Mouse (Mus musculus): ENCODE measurements around the gene Ermap. TPM values are rescaled to one million over a fixed set of nuclear protein-coding genes. Genes with fewer than 3 reads are reported as not detected.

The Ermap gene
- polyA plus RNA-seq, 1 experiment from 2014 or later, result 2.6 TPM

DNA sequence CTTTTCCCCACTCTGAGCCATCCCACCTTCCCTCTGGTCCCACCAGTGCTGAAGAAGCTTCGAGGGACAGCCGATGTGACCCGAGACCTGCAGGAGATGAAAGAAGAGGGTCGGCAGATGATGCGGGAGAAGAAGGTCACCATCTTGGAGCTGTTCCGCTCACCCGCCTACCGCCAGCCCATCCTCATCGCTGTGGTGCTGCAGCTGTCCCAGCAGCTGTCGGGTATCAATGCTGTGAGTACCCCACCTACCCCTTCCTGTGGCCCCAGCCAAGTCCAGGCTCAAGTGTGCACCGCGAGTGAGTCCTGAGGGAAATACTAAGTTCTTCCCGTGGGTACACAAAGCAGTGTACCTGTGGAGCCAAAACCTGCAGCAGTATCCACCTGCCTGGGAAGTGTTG lies 56.5 kb downstream of the Ermap start:
- Histone ChIP-seq H3K4me2 (no peak overlapping the region), H3K27me3 (no peaks in the 10 kb centered on the region), H3K4me3 (no peak overlapping the region), H3K4me1 (peaks cover 3% of the 10 kb centered on the region; the same call in 1 of the 2 replicates), H3K27ac (no peak overlapping the region), H3K36me3 (peaks cover 92% of the 10 kb centered on the region), H3K9me3 (no peaks in the 10 kb centered on the region), H3K9ac (no peak overlapping the region)
- ATAC-seq (ENCODE audit: insufficient number of reproducible peaks, insufficient read depth, low FRiP score, low TSS enrichment, low read depth), result no peak
- WGBS, result 94% methylated on average over 13 of the region's 13 CpGs

- Histone ChIP-seq H3K4me2 (no peak overlapping the region), H3K27me3 (no peaks in the 10 kb centered on the region), H3K27ac (no peak overlapping the region), H3K9me3 (no peaks in the 10 kb centered on the region), H3K4me3 (no peak overlapping the region), H3K36me3 (peaks cover 92% of the 10 kb centered on the region), H3K9ac (no peak overlapping the region), H3K4me1 (no peaks in the 10 kb centered on the region; the same call in 1 of the 2 replicates)
- 84% methylated on average over 8 of the region's 8 CpGs for WGBS
- ATAC-seq (ENCODE audit: insufficient number of reproducible peaks, insufficient read depth, low FRiP score, low TSS enrichment, low read depth), result no peak
These were observed 58.5 kb downstream of the Ermap start for GRCm38 (mm10) chr4:119131189-119131910.

- Histone ChIP-seq H3K4me2 (no peak overlapping the region), H3K27me3 (no peaks in the 10 kb centered on the region), H3K9ac (no peak overlapping the region), H3K9me3 (no peaks in the 10 kb centered on the region), H3K4me1 (peaks cover 4% of the 10 kb centered on the region; the same call in 1 of the 2 replicates), H3K36me3 (peaks cover 92% of the 10 kb centered on the region), H3K4me3 (no peak overlapping the region), H3K27ac (no peak overlapping the region)
- ATAC-seq (ENCODE audit: insufficient number of reproducible peaks, insufficient read depth, low FRiP score, low TSS enrichment, low read depth), result no peak
- WGBS, result 81% methylated on average over 1 of the region's 1 CpGs
These were observed 60.7 kb downstream of the Ermap start for GRCm38 (mm10) chr4:119129096-119129495.

DNA sequence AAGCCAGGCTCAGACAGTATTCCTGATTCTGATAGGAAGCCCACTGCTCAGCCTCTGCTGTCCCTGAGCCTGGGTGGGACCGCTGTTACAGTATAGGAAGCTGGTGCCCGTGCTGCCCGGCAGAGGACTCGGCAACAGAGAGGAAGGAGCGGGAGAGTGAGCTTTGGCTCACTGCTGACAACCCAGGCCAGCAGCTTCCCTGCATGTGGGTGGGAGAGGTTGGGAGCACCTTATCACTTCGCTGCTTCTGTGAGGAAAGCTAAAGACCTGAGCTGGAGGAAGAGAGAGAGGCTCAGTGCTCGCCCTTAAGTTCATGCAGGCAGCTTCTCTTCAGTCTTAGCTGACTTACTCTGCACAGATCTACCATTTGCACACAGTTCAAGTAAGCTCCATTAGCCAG lies 61.3 kb downstream of the Ermap start:
- Histone ChIP-seq H3K9me3 (no peaks in the 10 kb centered on the region), H3K4me1 (peaks cover 4% of the 10 kb centered on the region; the same call in 1 of the 2 replicates), H3K4me2 (no peak overlapping the region), H3K27me3 (no peaks in the 10 kb centered on the region), H3K4me3 (no peak overlapping the region), H3K9ac (no peak overlapping the region), H3K27ac (no peak overlapping the region), H3K36me3 (peaks cover 92% of the 10 kb centered on the region)
- WGBS, result 93% methylated on average over 7 of the region's 7 CpGs
- ATAC-seq (ENCODE audit: insufficient number of reproducible peaks, insufficient read depth, low FRiP score, low TSS enrichment, low read depth), result no peak

DNA sequence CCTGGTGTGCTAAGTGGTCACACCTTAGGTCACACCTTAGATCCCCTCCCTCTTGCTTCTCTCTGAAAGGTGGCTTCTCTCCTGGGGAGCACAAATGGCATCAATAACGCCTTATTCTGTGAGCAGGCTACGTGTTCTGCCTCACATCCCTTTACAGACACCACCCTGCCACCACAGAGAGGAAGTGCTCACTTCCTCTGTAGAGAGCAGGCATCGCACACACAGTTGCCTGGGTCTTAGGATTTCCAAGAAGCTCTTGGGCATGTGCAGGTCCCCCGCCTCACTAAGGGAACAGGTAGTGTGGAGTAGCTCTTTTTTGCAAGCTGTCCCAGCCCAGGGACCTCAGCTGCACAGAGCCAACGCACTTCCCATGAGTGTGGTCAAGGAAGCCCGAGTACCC lies 62.6 kb downstream of the Ermap start:
- Histone ChIP-seq H3K9ac (no peak overlapping the region), H3K27me3 (no peaks in the 10 kb centered on the region), H3K4me2 (no peak overlapping the region), H3K4me1 (peaks cover 4% of the 10 kb centered on the region; the same call in 1 of the 2 replicates), H3K27ac (no peak overlapping the region), H3K4me3 (no peak overlapping the region), H3K36me3 (peaks cover 92% of the 10 kb centered on the region), H3K9me3 (no peaks in the 10 kb centered on the region)
- WGBS, result 75% methylated on average over 6 of the region's 6 CpGs
- ATAC-seq (ENCODE audit: insufficient number of reproducible peaks, insufficient read depth, low FRiP score, low TSS enrichment, low read depth), result no peak

GRCm38 (mm10) chr4:119125577-119126270 lies 64.1 kb downstream of the Ermap start:
- Histone ChIP-seq H3K4me2 (no peak overlapping the region), H3K4me1 (peaks cover 14% of the 10 kb centered on the region; the same call in 1 of the 2 replicates), H3K36me3 (peaks cover 94% of the 10 kb centered on the region), H3K27ac (no peak overlapping the region), H3K27me3 (no peaks in the 10 kb centered on the region), H3K9ac (0 out of 2 replicates have a peak overlapping the region, but pooled peaks have one; percentile 7), H3K9me3 (no peaks in the 10 kb centered on the region), H3K4me3 (no peak overlapping the region)
- ATAC-seq (ENCODE audit: insufficient number of reproducible peaks, insufficient read depth, low FRiP score, low TSS enrichment, low read depth), result no peak
- 76% methylated on average over 9 of the region's 9 CpGs for WGBS

MicroRNAs encoded within 50 kb of the gene (microRNA counts, 519-probe panel; counts per million panel counts)
- 236 counts per million, percentile 44 among the panel's probes with 10 or more counts for microRNA mmu-miR-1957

Small RNAs within 50 kb of the gene (microRNA-seq; reads per million reads assigned to microRNA genes)
- gene Mir1957a, result not detected

Other genes starting within 250 kb of the Ermap start
- gene Lao1, start 228.4 kb downstream of the Ermap start, polyA plus RNA-seq (2015; fragmentation: Nextera tagmentation; extraction: Ambion mirVana), result not detected in 2 replicates
- 116 and 123 TPM in 2 replicates for gene Slc2a1, start 81.3 kb downstream of the Ermap start, polyA plus RNA-seq (2015; fragmentation: Nextera tagmentation; extraction: Ambion mirVana)
- 7.3 and 8.5 TPM in 2 replicates for gene Zfp691, start 15.8 kb downstream of the Ermap start, polyA plus RNA-seq (2015; fragmentation: Nextera tagmentation; extraction: Ambion mirVana)
- 199 and 212 TPM in 2 replicates for gene Svbp, start 5.3 kb upstream of the Ermap start, polyA plus RNA-seq (2015; fragmentation: Nextera tagmentation; extraction: Ambion mirVana)
- not detected in 2 replicates for gene Tmem269, start 28.2 kb upstream of the Ermap start, polyA plus RNA-seq (2015; fragmentation: Nextera tagmentation; extraction: Ambion mirVana)
- gene AU022252, start 42.7 kb upstream of the Ermap start, polyA plus RNA-seq (2015; fragmentation: Nextera tagmentation; extraction: Ambion mirVana), result 33.0 and 40.7 TPM in 2 replicates
- 58.0 and 64.9 TPM in 2 replicates for gene P3h1, start 42.9 kb upstream of the Ermap start, polyA plus RNA-seq (2015; fragmentation: Nextera tagmentation; extraction: Ambion mirVana)
- 0.24 TPM in 1 of 2 replicates, not detected in the other for gene Cldn19, start 65.4 kb upstream of the Ermap start, polyA plus RNA-seq (2015; fragmentation: Nextera tagmentation; extraction: Ambion mirVana)
- gene Ybx1, start 104.6 kb upstream of the Ermap start, polyA plus RNA-seq (2015; fragmentation: Nextera tagmentation; extraction: Ambion mirVana), result 680 and 805 TPM in 2 replicates
- 103 and 125 TPM in 2 replicates for gene Ppih, start 130.5 kb upstream of the Ermap start, polyA plus RNA-seq (2015; fragmentation: Nextera tagmentation; extraction: Ambion mirVana)
- 5.0 and 6.4 TPM in 2 replicates for gene Ccdc30, start 225.5 kb upstream of the Ermap start, polyA plus RNA-seq (2015; fragmentation: Nextera tagmentation; extraction: Ambion mirVana)
- 28.3 and 32.2 TPM in 2 replicates for gene Ppcs, start 232.4 kb upstream of the Ermap start, polyA plus RNA-seq (2015; fragmentation: Nextera tagmentation; extraction: Ambion mirVana)
- gene Zmynd12, start 232.8 kb upstream of the Ermap start, polyA plus RNA-seq (2015; fragmentation: Nextera tagmentation; extraction: Ambion mirVana), result 0.63 TPM in 1 of 2 replicates, not detected in the other

Data from embryonic facial prominence, embryonic 13.5 days (tissue).